Mouse (Mus musculus) cortical plate, adult 2 months (tissue): ENCODE results near the gene Rfx7.

ENCODE experiments used
- CTCF ChIP-seq: fragments of 200-500 bp; IDR thresholded peaks from 2 replicates; pipeline ENCODE4 v1.5.1; 2011; ENCODE audit warnings: mild to moderate bottlenecking, control low read depth, low read length; ENCODE audit not compliant: insufficient read depth; ENCODE audit errors: extremely low read depth
- POLR2A ChIP-seq: fragments of 200-500 bp; IDR thresholded peaks from 2 replicates; pipeline ENCODE4 v1.6.1; 2011; ENCODE audit warnings: mild to moderate bottlenecking, low read length, control low read depth; ENCODE audit not compliant: insufficient read depth; ENCODE audit errors: extremely low read depth

- no peak for TF ChIP-seq CTCF
- TF ChIP-seq POLR2A: no peak
Measured at GRCm38 (mm10) chr9:72636547-72636946, 104.5 kb downstream of the Rfx7 start.
